Mouse (Mus musculus) heart, postnatal 0 days (tissue): ENCODE data around the gene Gfra4. TPM values are rescaled to one million over a fixed set of nuclear protein-coding genes. Genes with fewer than 3 reads are reported as not detected.

Experiments
- ATAC-seq: fragments of 200-750 bp; cut with Nextera tagmentation; 2 replicates; pipeline ENCODE4 v1.8.0; 2017; ENCODE audit warnings: low read depth, moderate number of reproducible peaks, moderate library complexity; ENCODE audit not compliant: insufficient read depth
- DNase-seq: peaks from one replicate; pipeline ENCODE4 v3.0.0-alpha.2; 2016; ENCODE audit warnings: low spot score
- H3K27ac ChIP-seq: fragments of 300-500 bp; sonication (generic); 2 replicates; pipeline ENCODE4 v1.5.1; 2014; ENCODE audit warnings: low read depth, mild to moderate bottlenecking
- H3K27me3 ChIP-seq: fragments of 300-500 bp; sonication (generic); 2 replicates; pipeline ENCODE4 v1.6.1; 2014; ENCODE audit warnings: low read length, mixed read lengths; ENCODE audit not compliant: control insufficient read depth, insufficient read depth
- H3K36me3 ChIP-seq: fragments of 300-500 bp; sonication (generic); replicated peaks from 2 replicates; pipeline ENCODE4 v1.6.1; 2014; ENCODE audit warnings: low read length, mixed read lengths; ENCODE audit not compliant: control insufficient read depth, insufficient read depth
- H3K4me1 ChIP-seq: fragments of 300-500 bp; sonication (generic); 2 replicates; pipeline ENCODE4 v1.6.1; 2014; ENCODE audit warnings: antibody characterized with exemption; ENCODE audit not compliant: control insufficient read depth, insufficient read depth
- H3K4me2 ChIP-seq: fragments of 300-500 bp; sonication (generic); 2 replicates; pipeline ENCODE4 v1.6.1; 2014; ENCODE audit warnings: low read depth, mild to moderate bottlenecking, low read length, moderate library complexity
- H3K4me3 ChIP-seq: fragments of 300-500 bp; sonication (generic); 2 replicates; pipeline ENCODE4 v1.5.1; 2014; ENCODE audit warnings: low read depth, low read length
- H3K9ac ChIP-seq: fragments of 300-500 bp; sonication (generic); replicated peaks from 2 replicates; pipeline ENCODE4 v1.6.1; 2014; ENCODE audit warnings: low read depth, low read length, mixed read lengths
- H3K9me3 ChIP-seq: fragments of 300-500 bp; sonication (generic); replicated peaks from 2 replicates; pipeline ENCODE4 v1.6.1; 2016; ENCODE audit warnings: low read length; ENCODE audit not compliant: control insufficient read depth
- CTCF ChIP-seq: IDR thresholded peaks from 2 replicates; pipeline ENCODE4 v1.5.1; 2016; ENCODE audit warnings: antibody characterized with exemption, control low read depth, low read depth
- EP300 ChIP-seq: IDR thresholded peaks from 2 replicates; pipeline ENCODE4 v1.6.1; 2016; ENCODE audit warnings: antibody characterized with exemption, low read depth
- WGBS: fragments of 180-500 bp; shearing (Covaris S2); extraction: QIAGEN DNeasy Blood & Tissue Kit; methylation state at CpG from one replicate; pipeline ENCODE4 v1.1.7; 2014; 5-methylcytosine and 5-hydroxymethylcytosine counted together
- microRNA-seq: library from miRNA; unstranded; fragments of <30 nt; microRNA quantifications from one replicate; pipeline ENCODE4, GENCODE M21; 2016
- polyA plus RNA-seq: library from polyadenylated mRNA; unstranded; fragments of >200 nt; fragmentation: Nextera tagmentation; extraction: Ambion mirVana; gene quantifications from 2 replicates; pipeline ENCODE4 v1.2.1, GENCODE M21; 2015
- total RNA-seq: library from RNA; depleted of rRNA; stranded (reverse); fragments of >200 nt; gene quantifications from 2 replicates; pipeline ENCODE4 v1.2.3, GENCODE M21; 2014; ENCODE audit warnings: low replicate concordance; rRNA removed

The Gfra4 gene
- total and polyA plus RNA-seq, 2 experiments from 2014 or later = 0.19 to 2.2 TPM

DNA sequence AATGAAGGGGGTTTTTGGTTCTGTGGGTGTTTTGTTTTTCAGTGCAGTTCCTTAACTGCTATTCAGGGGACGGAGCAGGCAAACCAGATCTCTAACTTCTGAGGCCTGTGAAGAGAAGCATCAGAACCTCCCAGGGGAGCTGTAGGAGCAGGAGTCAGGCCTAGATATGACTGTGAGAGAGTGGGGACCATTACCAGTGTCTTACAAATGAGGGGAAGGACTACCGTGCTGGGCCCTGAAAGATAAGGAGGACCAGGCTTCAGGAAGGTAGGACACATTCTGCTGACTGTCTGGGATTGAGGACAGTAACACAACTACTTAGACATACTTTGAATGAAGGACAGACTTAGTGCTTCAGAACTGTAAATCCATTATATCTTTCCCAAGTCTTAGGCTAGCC, 33.8 kb downstream of the Gfra4 start:
- Histone ChIP-seq H3K36me3 (peaks cover 47% of the 10 kb centered on the region), H3K27me3 (no peaks in the 10 kb centered on the region), H3K27ac (no peak overlapping the region), H3K4me2 (no peak overlapping the region), H3K9ac (no peak overlapping the region), H3K9me3 (no peaks in the 10 kb centered on the region), H3K4me3 (no peak overlapping the region), H3K4me1 (no peaks in the 10 kb centered on the region)
- 71% methylated on average over 2 of the region's 2 CpGs for WGBS
- TF ChIP-seq CTCF = no peak
- TF ChIP-seq EP300 = no peak
- ATAC-seq (no peak), DNase-seq (no peak)

DNA sequence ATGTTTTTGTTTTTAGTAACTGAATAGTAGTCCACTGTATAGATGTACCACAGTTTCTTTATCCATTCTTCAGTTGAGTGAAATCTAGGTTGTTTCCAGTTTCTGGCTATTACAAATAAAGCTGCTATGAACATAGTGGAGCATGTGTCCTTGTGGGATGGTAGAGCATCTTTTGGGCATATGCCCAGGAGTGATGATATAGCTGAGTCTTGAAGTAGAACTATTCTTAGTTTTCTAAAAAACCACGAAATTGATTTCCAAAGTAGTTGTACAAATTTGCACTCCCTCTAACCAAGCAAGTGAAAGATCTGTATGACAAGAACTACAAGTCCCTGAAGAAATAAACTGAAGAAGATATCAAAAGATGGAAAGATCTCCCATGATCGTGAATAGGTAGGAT, 50.1 kb downstream of the Gfra4 start:
- 94% methylated on average over 2 of the region's 2 CpGs for WGBS
- H3K9ac ChIP-seq = no peak overlapping the region
- no peak for TF ChIP-seq CTCF
- DNase-seq (no peak), ATAC-seq (no peak)
- no peaks in the 10 kb centered on the region for H3K9me3 ChIP-seq
- no peak overlapping the region for H3K4me2 ChIP-seq
- H3K36me3 ChIP-seq = peaks cover 39% of the 10 kb centered on the region
- H3K27ac ChIP-seq = no peak overlapping the region
- no peak overlapping the region for H3K4me3 ChIP-seq
- H3K4me1 ChIP-seq = no peaks in the 10 kb centered on the region
- H3K27me3 ChIP-seq = no peaks in the 10 kb centered on the region

Small RNA genes within 50 kb of the gene (microRNA-seq; reads per million reads assigned to microRNA genes)
- not detected for gene Mir6973b

Other genes with a start within 250 kb of the Gfra4 start
- 82.3 and 89.9 TPM in 2 replicates for gene 4930402H24Rik, start 136.7 kb downstream of the Gfra4 start, total RNA-seq
- gene 4930402H24Rik, start 136.7 kb downstream of the Gfra4 start, polyA plus RNA-seq = 39.5 and 41.8 TPM in 2 replicates
- 18.5 and 20.7 TPM in 2 replicates for gene Atrn, start 136.6 kb downstream of the Gfra4 start, total RNA-seq
- 3.2 and 3.3 TPM in 2 replicates for gene Atrn, start 136.6 kb downstream of the Gfra4 start, polyA plus RNA-seq
- 9.4 and 10.3 TPM in 2 replicates for gene Adam33, start 20.7 kb upstream of the Gfra4 start, total RNA-seq
- 4.8 and 5.2 TPM in 2 replicates for gene Adam33, start 20.7 kb upstream of the Gfra4 start, polyA plus RNA-seq
- gene Siglec1, start 43.7 kb upstream of the Gfra4 start, total RNA-seq = 2.2 and 3.4 TPM in 2 replicates
- gene Siglec1, start 43.7 kb upstream of the Gfra4 start, polyA plus RNA-seq = 0.20 and 0.27 TPM in 2 replicates
- gene Hspa12b, start 84.2 kb upstream of the Gfra4 start, total RNA-seq = 17.1 and 29.3 TPM in 2 replicates
- gene Hspa12b, start 84.2 kb upstream of the Gfra4 start, polyA plus RNA-seq = 7.2 and 9.0 TPM in 2 replicates
- not detected in 2 replicates for gene Gm11037, start 90.4 kb upstream of the Gfra4 start, total RNA-seq
- gene Gm11037, start 90.4 kb upstream of the Gfra4 start, polyA plus RNA-seq = not detected in 2 replicates
- gene 1700037H04Rik, start 117.0 kb upstream of the Gfra4 start, total RNA-seq = 48.3 and 88.8 TPM in 2 replicates
- 35.9 and 39.7 TPM in 2 replicates for gene 1700037H04Rik, start 117.0 kb upstream of the Gfra4 start, polyA plus RNA-seq
- 62.9 and 84.8 TPM in 2 replicates for gene Cenpb, start 137.0 kb upstream of the Gfra4 start, total RNA-seq
- 7.1 and 7.8 TPM in 2 replicates for gene Cenpb, start 137.0 kb upstream of the Gfra4 start, polyA plus RNA-seq
- gene Cdc25b, start 143.9 kb upstream of the Gfra4 start, total RNA-seq = 15.3 and 31.9 TPM in 2 replicates
- gene Cdc25b, start 143.9 kb upstream of the Gfra4 start, polyA plus RNA-seq = 12.1 and 15.0 TPM in 2 replicates
- 5.2 and 5.9 TPM in 2 replicates for gene Spef1, start 144.2 kb upstream of the Gfra4 start, total RNA-seq
- 0.97 and 1.2 TPM in 2 replicates for gene Spef1, start 144.2 kb upstream of the Gfra4 start, polyA plus RNA-seq
- 95.1 and 107 TPM in 2 replicates for gene Ap5s1, start 164.0 kb upstream of the Gfra4 start, total RNA-seq
- gene Ap5s1, start 164.0 kb upstream of the Gfra4 start, polyA plus RNA-seq = 63.6 and 65.5 TPM in 2 replicates
- gene Mavs, start 191.0 kb upstream of the Gfra4 start, total RNA-seq = 32.5 and 38.0 TPM in 2 replicates
- 27.4 and 27.8 TPM in 2 replicates for gene Mavs, start 191.0 kb upstream of the Gfra4 start, polyA plus RNA-seq
- 9.6 and 44.3 TPM in 2 replicates for gene Pank2, start 219.4 kb upstream of the Gfra4 start, total RNA-seq
- gene Pank2, start 219.4 kb upstream of the Gfra4 start, polyA plus RNA-seq = 18.1 and 19.2 TPM in 2 replicates